Mouse (Mus musculus) common myeloid progenitor, adult 5-6 weeks (primary cell): ENCODE results near the gene Fndc9. TPM values are rescaled to one million over a fixed set of nuclear protein-coding genes. Genes with fewer than 3 reads are reported as not detected.

Experiments used
- ATAC-seq: replicated peaks from 2 replicates; pipeline ENCODE4 v1.8.0; 2016; ENCODE audit warnings: low read depth, mild to moderate bottlenecking, moderate TSS enrichment, inconsistent platforms; ENCODE audit not compliant: poor library complexity, severe bottlenecking
- total RNA-seq: library from RNA; stranded (forward); fragments of 200-1000, 187-1606 nt; gene quantifications from 2 replicates; pipeline ENCODE4 v1.2.3, GENCODE M21; 2017

The Fndc9 gene
- total RNA-seq, 1 experiment from 2014 or later = 0.23 TPM

- no peak for ATAC-seq
These were observed 5.1 kb upstream of the Fndc9 start for GRCm38 (mm10) chr11:46230184-46230583.

GRCm38 (mm10) chr11:46232803-46233202 is 2.5 kb upstream of the Fndc9 start:
- ATAC-seq = no peak

- no peak for ATAC-seq
These were observed 1.4 kb upstream of the Fndc9 start for GRCm38 (mm10) chr11:46233966-46234365.

- peak; percentile 45 for ATAC-seq
These were observed 1.6 kb downstream of the Fndc9 start for GRCm38 (mm10) chr11:46236976-46237375.

GRCm38 (mm10) chr11:46241150-46241673 is 5.9 kb downstream of the Fndc9 start:
- ATAC-seq = peak; percentile 76

GRCm38 (mm10) chr11:46241985-46242384 is 6.7 kb downstream of the Fndc9 start:
- ATAC-seq = no peak

GRCm38 (mm10) chr11:46244731-46245604 is 9.6 kb downstream of the Fndc9 start:
- ATAC-seq = no peak

GRCm38 (mm10) chr11:46245926-46246325 is 10.6 kb downstream of the Fndc9 start:
- no peak for ATAC-seq

GRCm38 (mm10) chr11:46246393-46246792 is 11.1 kb downstream of the Fndc9 start:
- ATAC-seq = no peak

- ATAC-seq = no peak
These were observed 13.0 kb downstream of the Fndc9 start for GRCm38 (mm10) chr11:46248352-46248751.

GRCm38 (mm10) chr11:46251994-46252393 is 16.7 kb downstream of the Fndc9 start:
- ATAC-seq = peak; percentile 89

GRCm38 (mm10) chr11:46255291-46255690 is 20.0 kb downstream of the Fndc9 start:
- no peak for ATAC-seq

GRCm38 (mm10) chr11:46258207-46258606 is 22.9 kb downstream of the Fndc9 start:
- 0 out of 2 replicates have a peak, but pooled peaks have one; percentile 37 for ATAC-seq

- no peak for ATAC-seq
These were observed 23.4 kb downstream of the Fndc9 start for GRCm38 (mm10) chr11:46258749-46259148.

GRCm38 (mm10) chr11:46262854-46263253 is 27.5 kb downstream of the Fndc9 start:
- ATAC-seq = no peak

GRCm38 (mm10) chr11:46263291-46263690 is 28.0 kb downstream of the Fndc9 start:
- no peak for ATAC-seq

- ATAC-seq = no peak
These were observed 29.3 kb downstream of the Fndc9 start for GRCm38 (mm10) chr11:46264584-46264983.

- 0 out of 2 replicates have a peak, but pooled peaks have one; percentile 23 for ATAC-seq
These were observed 29.9 kb downstream of the Fndc9 start for GRCm38 (mm10) chr11:46265031-46265786.

- peak; percentile 88 for ATAC-seq
These were observed 33.7 kb downstream of the Fndc9 start for GRCm38 (mm10) chr11:46268991-46269390.

- no peak for ATAC-seq
These were observed 34.1 kb downstream of the Fndc9 start for GRCm38 (mm10) chr11:46269391-46269790.

GRCm38 (mm10) chr11:46269893-46270292 is 34.6 kb downstream of the Fndc9 start:
- ATAC-seq = no peak
